Mouse (Mus musculus) cerebellum, adult 2 months (tissue): ENCODE measurements around the gene Med7.

Source experiments
- CTCF ChIP-seq: fragments of 200-500 bp; IDR thresholded peaks from 2 replicates; pipeline ENCODE4 v1.5.1; 2011; ENCODE audit warnings: low read depth, mild to moderate bottlenecking, control low read depth, low read length, moderate library complexity, borderline replicate concordance; ENCODE audit not compliant: insufficient read depth
- POLR2A ChIP-seq: fragments of 200-500 bp; IDR thresholded peaks from 2 replicates; pipeline ENCODE4 v1.6.1; 2011; ENCODE audit warnings: low read length, control low read depth, borderline replicate concordance; ENCODE audit not compliant: insufficient read depth

DNA sequence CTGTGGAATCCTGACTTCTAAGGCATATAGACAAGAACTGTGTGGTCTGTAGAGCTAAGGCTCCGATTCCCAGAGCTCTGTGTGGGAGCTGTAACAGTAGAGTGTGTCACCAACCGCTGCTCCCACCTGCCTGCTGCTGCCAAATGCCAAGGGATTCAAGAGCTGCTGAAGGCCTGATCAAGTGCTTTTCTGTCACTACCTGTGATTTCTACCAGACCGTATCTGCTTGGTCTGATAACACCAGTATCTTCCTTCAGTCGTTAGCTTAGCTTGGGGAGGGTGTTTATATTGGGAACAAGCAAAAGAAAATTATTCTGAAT is 39.9 kb upstream of the Med7 start:
- TF ChIP-seq POLR2A (no peak), CTCF (no peak)
